Mouse (Mus musculus): ENCODE data around the gene Tet2. TPM values are rescaled to one million over a fixed set of nuclear protein-coding genes. Genes with fewer than 3 reads are reported as not detected.
A peak's percentile ranks its signal among the peaks of the same experiment; 100 is the strongest.

Tet2 gene
- total and polyA plus RNA-seq, 2 experiments, result 8.2 to 12.1 TPM

DNA sequence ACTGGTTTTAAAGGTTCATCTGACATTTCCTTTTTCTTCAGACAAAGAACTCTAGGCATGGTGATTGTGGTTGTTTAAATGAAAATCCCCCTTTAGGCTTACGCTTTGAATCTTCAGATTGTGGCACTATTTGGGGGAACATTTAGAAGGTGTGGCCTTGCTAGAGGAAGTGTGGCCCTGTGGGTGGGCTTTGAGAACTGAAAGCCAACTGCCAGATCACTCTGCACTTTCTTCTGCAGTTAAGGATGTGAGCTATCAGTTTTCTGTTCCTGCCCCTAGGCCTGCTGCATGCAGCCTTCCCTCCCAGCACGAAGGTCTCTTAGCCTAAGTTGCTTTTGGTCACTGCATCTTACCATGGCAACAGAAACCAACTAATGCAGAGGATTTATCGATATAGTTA lies 26.1 kb downstream of the Tet2 start:
- Histone ChIP-seq H3K9ac (ENCODE audit: low read depth, low read length) (no peak overlapping the region), H3K27ac (replicated peaks; ENCODE audit: insufficient read depth, low read depth, low read length) (no peak overlapping the region), H3K79me2 (ENCODE audit: control insufficient read depth, insufficient read depth, low read length) (peaks cover 13% of the 10 kb centered on the region; the same call in 1 of the 2 replicates), H3K4me3 (ENCODE audit: insufficient read depth, low read depth, low read length) (no peak overlapping the region), H3K27me3 (ENCODE audit: control insufficient read depth, insufficient read depth, low read length) (no peaks in the 10 kb centered on the region), H3K36me3 (ENCODE audit: control insufficient read depth, insufficient read depth, low read length) (no peaks in the 10 kb centered on the region), H3K4me1 (ENCODE audit: control insufficient read depth, insufficient read depth, low read length) (peaks cover 10% of the 10 kb centered on the region; the same call in 1 of the 2 replicates)
- no peak for TF ChIP-seq CTCF (IDR thresholded peaks at IDR 0.05; ENCODE audit: low read depth, low read length)
- TF ChIP-seq POLR2A (IDR thresholded peaks at IDR 0.05; ENCODE audit: extremely low read depth, insufficient read depth, low read length), result no peak
- 90% methylated on average over 3 of the region's 3 CpGs for WGBS
- no peak for DNase-seq (ENCODE audit: extremely low read depth, low read depth, low spot score)

DNA sequence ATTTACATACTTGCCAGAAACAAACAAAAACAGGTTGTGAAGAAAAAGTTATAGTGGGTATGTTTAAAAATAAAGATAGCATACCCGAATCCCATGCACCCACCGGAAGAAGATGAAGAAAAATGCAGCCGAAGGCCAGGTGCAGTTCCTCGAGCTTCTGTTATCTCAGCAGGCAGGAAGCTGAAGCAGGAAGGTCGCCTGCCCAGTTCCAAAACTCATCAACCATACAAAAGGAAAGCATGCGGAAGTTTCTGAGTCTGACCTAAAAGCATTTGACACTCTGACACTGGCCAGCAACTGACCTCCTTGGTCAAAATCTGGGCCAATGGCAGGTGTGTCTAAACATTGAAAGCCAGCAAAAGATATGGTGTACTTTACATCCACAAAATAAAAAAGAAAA lies 26.8 kb downstream of the Tet2 start:
- no peak for TF ChIP-seq CTCF (IDR thresholded peaks at IDR 0.05; ENCODE audit: low read depth, low read length)
- no peak for TF ChIP-seq POLR2A (IDR thresholded peaks at IDR 0.05; ENCODE audit: extremely low read depth, insufficient read depth, low read length)
- H3K36me3 ChIP-seq (ENCODE audit: control insufficient read depth, insufficient read depth, low read length), result no peaks in the 10 kb centered on the region
- H3K9ac ChIP-seq (ENCODE audit: low read depth, low read length), result no peak overlapping the region
- 76% methylated on average over 6 of the region's 6 CpGs for WGBS
- no peak overlapping the region for H3K27ac ChIP-seq (replicated peaks; ENCODE audit: insufficient read depth, low read depth, low read length)
- no peak for DNase-seq (ENCODE audit: extremely low read depth, low read depth, low spot score)
- H3K4me3 ChIP-seq (ENCODE audit: insufficient read depth, low read depth, low read length), result no peak overlapping the region
- H3K27me3 ChIP-seq (ENCODE audit: control insufficient read depth, insufficient read depth, low read length), result no peaks in the 10 kb centered on the region
- H3K4me1 ChIP-seq (ENCODE audit: control insufficient read depth, insufficient read depth, low read length), result peaks cover 10% of the 10 kb centered on the region; the same call in 1 of the 2 replicates
- H3K79me2 ChIP-seq (ENCODE audit: control insufficient read depth, insufficient read depth, low read length), result peaks cover 13% of the 10 kb centered on the region; the same call in 1 of the 2 replicates

- Histone ChIP-seq H3K4me1 (ENCODE audit: control insufficient read depth, insufficient read depth, low read length) (peaks cover 10% of the 10 kb centered on the region; the same call in 1 of the 2 replicates), H3K9ac (ENCODE audit: low read depth, low read length) (no peak overlapping the region), H3K79me2 (ENCODE audit: control insufficient read depth, insufficient read depth, low read length) (peaks cover 13% of the 10 kb centered on the region; the same call in 1 of the 2 replicates), H3K4me3 (ENCODE audit: insufficient read depth, low read depth, low read length) (no peak overlapping the region), H3K27me3 (ENCODE audit: control insufficient read depth, insufficient read depth, low read length) (no peaks in the 10 kb centered on the region), H3K27ac (replicated peaks; ENCODE audit: insufficient read depth, low read depth, low read length) (no peak overlapping the region), H3K36me3 (ENCODE audit: control insufficient read depth, insufficient read depth, low read length) (no peaks in the 10 kb centered on the region)
- no peak for TF ChIP-seq POLR2A (IDR thresholded peaks at IDR 0.05; ENCODE audit: extremely low read depth, insufficient read depth, low read length)
- no peak for TF ChIP-seq CTCF (IDR thresholded peaks at IDR 0.05; ENCODE audit: low read depth, low read length)
- WGBS, result 39% methylated on average over 6 of the region's 6 CpGs
- peak; percentile 84 for DNase-seq (ENCODE audit: extremely low read depth, low read depth, low spot score)
These were observed 27.5 kb downstream of the Tet2 start for GRCm38 (mm10) chr3:133517406-133517805.

GRCm38 (mm10) chr3:133516137-133516536 lies 28.8 kb downstream of the Tet2 start:
- no peak overlapping the region for H3K4me3 ChIP-seq (ENCODE audit: insufficient read depth, low read depth, low read length)
- H3K79me2 ChIP-seq (ENCODE audit: control insufficient read depth, insufficient read depth, low read length), result peaks cover 8% of the 10 kb centered on the region; the same call in 1 of the 2 replicates
- peak; percentile 92 for DNase-seq (ENCODE audit: extremely low read depth, low read depth, low spot score)
- WGBS, result 6% methylated on average over 6 of the region's 6 CpGs
- H3K9ac ChIP-seq (ENCODE audit: low read depth, low read length), result no peak overlapping the region
- H3K36me3 ChIP-seq (ENCODE audit: control insufficient read depth, insufficient read depth, low read length), result 0 out of 2 replicates have a peak, but pooled peaks cover 6% of the 10 kb centered on the region
- H3K4me1 ChIP-seq (ENCODE audit: control insufficient read depth, insufficient read depth, low read length), result peaks cover 10% of the 10 kb centered on the region; the same call in 1 of the 2 replicates
- TF ChIP-seq POLR2A (IDR thresholded peaks at IDR 0.05; ENCODE audit: extremely low read depth, insufficient read depth, low read length), result no peak
- TF ChIP-seq CTCF (IDR thresholded peaks at IDR 0.05; ENCODE audit: low read depth, low read length), result no peak
- no peaks in the 10 kb centered on the region for H3K27me3 ChIP-seq (ENCODE audit: control insufficient read depth, insufficient read depth, low read length)
- H3K27ac ChIP-seq (replicated peaks; ENCODE audit: insufficient read depth, low read depth, low read length), result no peak overlapping the region

- peaks cover 10% of the 10 kb centered on the region; the same call in 1 of the 2 replicates for H3K4me1 ChIP-seq (ENCODE audit: control insufficient read depth, insufficient read depth, low read length)
- H3K36me3 ChIP-seq (ENCODE audit: control insufficient read depth, insufficient read depth, low read length), result 0 out of 2 replicates have a peak, but pooled peaks cover 6% of the 10 kb centered on the region
- H3K79me2 ChIP-seq (ENCODE audit: control insufficient read depth, insufficient read depth, low read length), result peaks cover 6% of the 10 kb centered on the region; the same call in 1 of the 2 replicates
- no peaks in the 10 kb centered on the region for H3K27me3 ChIP-seq (ENCODE audit: control insufficient read depth, insufficient read depth, low read length)
- no peak overlapping the region for H3K27ac ChIP-seq (replicated peaks; ENCODE audit: insufficient read depth, low read depth, low read length)
- no peak overlapping the region for H3K4me3 ChIP-seq (ENCODE audit: insufficient read depth, low read depth, low read length)
- no peak for DNase-seq (ENCODE audit: extremely low read depth, low read depth, low spot score)
- no peak for TF ChIP-seq CTCF (IDR thresholded peaks at IDR 0.05; ENCODE audit: low read depth, low read length)
- TF ChIP-seq POLR2A (IDR thresholded peaks at IDR 0.05; ENCODE audit: extremely low read depth, insufficient read depth, low read length), result no peak
- WGBS, result 94% methylated on average over 8 of the region's 8 CpGs
- H3K9ac ChIP-seq (ENCODE audit: low read depth, low read length), result no peak overlapping the region
These were observed 29.6 kb downstream of the Tet2 start for GRCm38 (mm10) chr3:133515204-133515969.

- Histone ChIP-seq H3K36me3 (ENCODE audit: control insufficient read depth, insufficient read depth, low read length) (0 out of 2 replicates have a peak, but pooled peaks cover 6% of the 10 kb centered on the region), H3K4me3 (ENCODE audit: insufficient read depth, low read depth, low read length) (no peak overlapping the region), H3K27ac (replicated peaks; ENCODE audit: insufficient read depth, low read depth, low read length) (no peak overlapping the region), H3K9ac (ENCODE audit: low read depth, low read length) (no peak overlapping the region), H3K79me2 (ENCODE audit: control insufficient read depth, insufficient read depth, low read length) (peaks cover 5% of the 10 kb centered on the region; the same call in 1 of the 2 replicates), H3K4me1 (ENCODE audit: control insufficient read depth, insufficient read depth, low read length) (peaks cover 10% of the 10 kb centered on the region; the same call in 1 of the 2 replicates), H3K27me3 (ENCODE audit: control insufficient read depth, insufficient read depth, low read length) (no peaks in the 10 kb centered on the region)
- WGBS, result 81% methylated on average over 12 of the region's 12 CpGs
- DNase-seq (ENCODE audit: extremely low read depth, low read depth, low spot score), result no peak
- TF ChIP-seq POLR2A (IDR thresholded peaks at IDR 0.05; ENCODE audit: extremely low read depth, insufficient read depth, low read length), result no peak
- no peak for TF ChIP-seq CTCF (IDR thresholded peaks at IDR 0.05; ENCODE audit: low read depth, low read length)
These were observed 30.6 kb downstream of the Tet2 start for GRCm38 (mm10) chr3:133514290-133514689.

Measured in liver, adult 2 months (tissue).